Mouse (Mus musculus): ENCODE results near the gene Morc1. TPM values are rescaled to one million over a fixed set of nuclear protein-coding genes. Genes with fewer than 3 reads are reported as not detected.
A peak's percentile ranks its signal among the peaks of the same experiment; 100 is the strongest.

The Morc1 gene
- polyA plus RNA-seq, 1 experiment = 0.15 TPM

DNA sequence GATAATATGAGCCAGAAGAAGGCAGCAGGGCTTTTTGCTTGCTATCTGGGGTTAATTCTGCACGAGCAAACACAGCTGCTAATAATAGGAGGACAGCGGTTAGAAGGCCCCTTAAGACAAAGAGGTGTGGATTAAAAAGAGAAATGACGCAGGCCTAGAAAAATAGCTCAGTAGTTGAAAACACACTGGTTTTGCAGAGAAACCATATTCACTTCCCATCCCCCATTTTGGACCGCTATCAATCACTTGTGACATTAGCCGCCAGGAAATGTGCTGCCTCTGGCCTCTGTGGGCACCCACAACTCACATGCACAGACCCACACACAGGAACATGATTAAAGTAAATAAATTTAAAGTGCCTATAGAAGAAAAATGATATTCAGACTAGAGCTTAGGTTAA lies 240.7 kb downstream of the Morc1 start:
- 47% methylated on average over 5 of the region's 5 CpGs for WGBS
- Histone ChIP-seq H3K4me1 (ENCODE audit: control insufficient read depth, insufficient read depth, low read length) (no peaks in the 10 kb centered on the region), H3K4me3 (replicated peaks; ENCODE audit: extremely low read depth, low read depth, low read length) (no peak overlapping the region)
- no peak for DNase-seq
- TF ChIP-seq CTCF (IDR thresholded peaks at IDR 0.05; ENCODE audit: insufficient read depth, low read length) (no peak), POLR2A (IDR thresholded peaks at IDR 0.05; ENCODE audit: borderline replicate concordance, extremely low read depth, low read depth, low read length) (no peak)

DNA sequence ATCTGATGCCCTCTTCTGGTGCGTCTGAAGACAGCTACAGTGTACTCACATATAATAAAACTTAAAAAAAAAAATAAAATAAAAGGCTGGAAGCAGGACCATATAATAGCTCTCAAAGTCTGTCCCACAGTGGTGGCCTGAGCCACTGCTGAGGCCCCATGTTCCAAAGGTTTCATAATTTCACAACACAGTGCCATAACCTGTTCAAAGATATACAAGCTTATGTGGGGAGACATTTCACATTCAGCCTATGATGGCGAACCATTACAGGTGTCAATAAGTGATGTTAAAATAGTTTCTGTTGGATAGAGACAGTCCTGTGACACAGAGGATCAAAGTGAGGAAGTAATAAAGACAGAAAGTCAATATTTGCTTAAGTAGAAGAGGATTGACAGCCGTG lies 241.6 kb downstream of the Morc1 start:
- 70% methylated on average over 3 of the region's 3 CpGs for WGBS
- Histone ChIP-seq H3K4me3 (replicated peaks; ENCODE audit: extremely low read depth, low read depth, low read length) (no peak overlapping the region), H3K4me1 (ENCODE audit: control insufficient read depth, insufficient read depth, low read length) (no peaks in the 10 kb centered on the region)
- TF ChIP-seq POLR2A (IDR thresholded peaks at IDR 0.05; ENCODE audit: borderline replicate concordance, extremely low read depth, low read depth, low read length) (no peak), CTCF (IDR thresholded peaks at IDR 0.05; ENCODE audit: insufficient read depth, low read length) (no peak)
- DNase-seq = no peak

DNA sequence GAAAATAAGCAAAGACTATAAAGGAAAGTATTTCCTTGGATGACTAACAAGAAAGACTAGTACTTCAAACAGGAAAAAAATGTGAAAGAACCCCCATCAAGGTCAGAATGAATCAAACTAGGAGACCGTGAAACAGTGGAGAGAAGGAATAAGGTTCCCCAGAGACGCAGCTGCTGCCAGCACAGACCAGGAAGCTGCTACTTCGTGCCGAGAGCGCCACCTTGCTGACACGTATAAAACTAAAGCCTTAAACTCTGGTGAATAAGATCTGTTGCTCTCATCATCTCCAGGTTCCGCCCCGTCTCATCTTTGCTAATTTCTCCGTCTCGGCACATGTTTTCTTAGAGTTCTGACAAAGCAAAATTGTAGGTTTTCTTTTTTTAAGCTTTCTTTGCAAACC lies 244.6 kb downstream of the Morc1 start:
- 5% methylated on average over 10 of the region's 10 CpGs for WGBS
- no peaks in the 10 kb centered on the region for H3K4me1 ChIP-seq (ENCODE audit: control insufficient read depth, insufficient read depth, low read length)
- TF ChIP-seq CTCF (IDR thresholded peaks at IDR 0.05; ENCODE audit: insufficient read depth, low read length) (peak; percentile 81), POLR2A (IDR thresholded peaks at IDR 0.05; ENCODE audit: borderline replicate concordance, extremely low read depth, low read depth, low read length) (no peak)
- no peak overlapping the region for H3K4me3 ChIP-seq (replicated peaks; ENCODE audit: extremely low read depth, low read depth, low read length)
- peak; percentile 48 for DNase-seq

DNA sequence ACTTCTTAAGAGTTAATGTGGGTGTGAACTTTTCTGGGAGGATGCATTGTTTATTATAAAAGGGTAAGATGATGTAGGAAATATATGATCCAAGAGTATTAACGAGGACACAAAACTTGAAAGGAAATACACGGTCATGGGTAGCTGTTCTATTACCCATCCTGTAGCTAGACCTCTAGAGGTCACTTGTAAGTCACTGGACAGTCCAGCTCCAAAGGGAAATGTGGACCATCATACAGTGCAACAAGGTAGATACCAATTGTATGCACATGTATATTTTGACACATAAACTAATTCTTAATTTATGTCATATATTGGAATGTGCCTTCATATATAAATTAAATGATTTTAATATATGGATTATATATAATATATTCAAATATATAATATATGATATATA lies 245.2 kb downstream of the Morc1 start:
- Histone ChIP-seq H3K4me1 (ENCODE audit: control insufficient read depth, insufficient read depth, low read length) (no peaks in the 10 kb centered on the region), H3K4me3 (replicated peaks; ENCODE audit: extremely low read depth, low read depth, low read length) (no peak overlapping the region)
- DNase-seq = no peak
- WGBS = 41% methylated on average over 2 of the region's 2 CpGs
- no peak for TF ChIP-seq CTCF (IDR thresholded peaks at IDR 0.05; ENCODE audit: insufficient read depth, low read length)
- no peak for TF ChIP-seq POLR2A (IDR thresholded peaks at IDR 0.05; ENCODE audit: borderline replicate concordance, extremely low read depth, low read depth, low read length)

DNA sequence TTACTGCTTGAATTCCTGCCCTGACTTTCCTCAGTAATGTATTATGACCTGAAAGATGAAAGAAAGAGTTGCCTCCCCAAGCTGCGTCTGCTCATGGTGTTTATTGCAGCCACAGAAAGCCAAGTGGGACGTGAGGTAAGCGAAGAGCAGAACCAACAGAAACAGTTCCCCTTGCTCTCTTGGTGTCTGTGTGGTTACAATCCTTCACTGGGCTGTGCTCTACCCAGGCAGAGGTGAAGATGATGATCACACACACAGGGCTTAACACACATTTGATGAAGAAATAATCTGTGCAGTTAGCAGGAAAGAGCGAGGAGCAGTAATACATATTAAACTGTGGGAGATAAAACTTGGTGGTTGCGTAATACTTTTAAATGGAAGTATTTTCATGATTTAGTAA lies 246.3 kb downstream of the Morc1 start:
- WGBS = 74% methylated on average over 5 of the region's 5 CpGs
- Histone ChIP-seq H3K4me1 (ENCODE audit: control insufficient read depth, insufficient read depth, low read length) (no peaks in the 10 kb centered on the region), H3K4me3 (replicated peaks; ENCODE audit: extremely low read depth, low read depth, low read length) (no peak overlapping the region)
- no peak for DNase-seq
- TF ChIP-seq POLR2A (IDR thresholded peaks at IDR 0.05; ENCODE audit: borderline replicate concordance, extremely low read depth, low read depth, low read length) = no peak
- TF ChIP-seq CTCF (IDR thresholded peaks at IDR 0.05; ENCODE audit: insufficient read depth, low read length) = no peak

DNA sequence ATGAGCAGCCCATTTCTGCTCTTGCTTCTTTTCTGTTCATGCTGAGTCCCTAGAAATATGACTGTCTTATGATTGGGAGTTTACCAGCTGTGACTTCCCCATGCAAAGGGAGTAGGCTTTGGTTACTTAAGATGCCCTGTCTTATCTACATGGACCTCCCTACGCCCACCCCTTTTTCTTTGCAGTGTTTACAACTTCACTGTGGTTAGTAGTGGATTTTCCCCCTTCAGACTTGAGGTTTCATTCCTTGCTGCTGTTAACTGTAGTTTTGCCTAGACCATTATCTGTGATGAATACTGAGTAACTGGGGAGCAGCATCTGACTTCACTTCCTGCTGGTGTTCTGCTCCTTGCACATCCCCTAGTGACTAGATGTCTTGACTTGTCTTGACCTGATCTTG lies 247.0 kb downstream of the Morc1 start:
- no peaks in the 10 kb centered on the region for H3K4me1 ChIP-seq (ENCODE audit: control insufficient read depth, insufficient read depth, low read length)
- no peak for DNase-seq
- H3K4me3 ChIP-seq (replicated peaks; ENCODE audit: extremely low read depth, low read depth, low read length) = no peak overlapping the region
- WGBS = 80% methylated on average over 1 of the region's 1 CpGs
- no peak for TF ChIP-seq POLR2A (IDR thresholded peaks at IDR 0.05; ENCODE audit: borderline replicate concordance, extremely low read depth, low read depth, low read length)
- no peak for TF ChIP-seq CTCF (IDR thresholded peaks at IDR 0.05; ENCODE audit: insufficient read depth, low read length)

Other genes with a start within 250 kb of the Morc1 start
- gene Dppa4, start 147.5 kb upstream of the Morc1 start, polyA plus RNA-seq (2012; rRNA removed) = not detected in 2 replicates
- 0.07 TPM in 1 of 2 replicates, not detected in the other for gene Dppa2, start 127.3 kb upstream of the Morc1 start, polyA plus RNA-seq (2012; rRNA removed)
- gene Gm5485, start 18.8 kb upstream of the Morc1 start, polyA plus RNA-seq (2012; rRNA removed) = 0.51 TPM in 1 of 2 replicates, not detected in the other